Mouse (Mus musculus) left cerebral cortex, adult 8-10 months (tissue): ENCODE results near the gene Ttbk2. TPM values are rescaled to one million over a fixed set of nuclear protein-coding genes. Genes with fewer than 3 reads are reported as not detected.

ENCODE experiments used
- DNase-seq, 2 experiments: peaks; one replicate each; pipeline ENCODE4 v3.0.0; 2022; ENCODE audit warnings: low spot score in 2 of 2
- total RNA-seq, 4 experiments: library from RNA; stranded (reverse); gene quantifications; 2 replicates each; pipeline ENCODE4 v1.2.4; 2022

The Ttbk2 gene
- 100 to 1,000 TPM in 1 of 4 experiments, 10 to 100 TPM in 3; 80.3 to 100 (median 90.6) TPM for total RNA-seq

- peak; percentile 97 to 99 for DNase-seq
Observed at GRCm38 (mm10) chr2:120850424-120851082, at the start of gene Ttbk2. Gene Ttbk2, minus strand, starts transcription at chr2:120850604.

- DNase-seq: no peak
Observed at GRCm38 (mm10) chr2:120896361-120896760, 46.0 kb upstream of the Ttbk2 start.

GRCm38 (mm10) chr2:120887601-120888000, 37.2 kb upstream of the Ttbk2 start:
- no peak for DNase-seq

- DNase-seq: no peak
Observed at GRCm38 (mm10) chr2:120873192-120873591, 22.8 kb upstream of the Ttbk2 start.

- DNase-seq: peak; percentile 12 to 33
Observed at GRCm38 (mm10) chr2:120871447-120872336, 21.3 kb upstream of the Ttbk2 start.

- peak in 1 of 2 experiments; percentile 49 for DNase-seq
Observed at GRCm38 (mm10) chr2:120867336-120867735, 16.9 kb upstream of the Ttbk2 start.

GRCm38 (mm10) chr2:120866561-120866960, 16.2 kb upstream of the Ttbk2 start:
- no peak for DNase-seq

- DNase-seq: no peak
Observed at GRCm38 (mm10) chr2:120863389-120863788, 13.0 kb upstream of the Ttbk2 start.

GRCm38 (mm10) chr2:120860699-120861098, 10.3 kb upstream of the Ttbk2 start:
- no peak for DNase-seq

- no peak for DNase-seq
Observed at GRCm38 (mm10) chr2:120858131-120858530, 7.7 kb upstream of the Ttbk2 start.

- no peak for DNase-seq
Observed at GRCm38 (mm10) chr2:120853151-120853550, 2.7 kb upstream of the Ttbk2 start.

- no peak for DNase-seq
Observed at GRCm38 (mm10) chr2:120852626-120853025, 2.2 kb upstream of the Ttbk2 start.

GRCm38 (mm10) chr2:120849449-120850423, 668 bp downstream of the Ttbk2 start, which contains the start of gene Cdan1:
Gene Cdan1, minus strand, starts transcription at chr2:120850128.
- DNase-seq: peak; percentile 32 to 42

GRCm38 (mm10) chr2:120845280-120845679, 5.1 kb downstream of the Ttbk2 start:
- no peak for DNase-seq

GRCm38 (mm10) chr2:120843990-120844389, 6.4 kb downstream of the Ttbk2 start:
- DNase-seq: no peak

GRCm38 (mm10) chr2:120841211-120841610, 9.2 kb downstream of the Ttbk2 start:
- DNase-seq: no peak

GRCm38 (mm10) chr2:120835167-120835566, 15.2 kb downstream of the Ttbk2 start:
- DNase-seq: no peak

GRCm38 (mm10) chr2:120826936-120827638, 23.3 kb downstream of the Ttbk2 start:
- DNase-seq: no peak

- peak in 1 of 2 experiments; percentile 62 for DNase-seq
Observed at GRCm38 (mm10) chr2:120770265-120770935, 80.0 kb downstream of the Ttbk2 start.

- no peak for DNase-seq
Observed at GRCm38 (mm10) chr2:120761922-120762321, 88.5 kb downstream of the Ttbk2 start.
